12 mouse cellular contexts compared by ENCODE assay signal in genomic region chr4:87096186-87096585, GRCm38 (mm10).
DNase-seq lines count a peak whose midpoint lies in the region; ATAC-seq lines count a peak whose summit lies in the region.
"Had no signal": no experiment of that assay in that cellular context is flagged by ENCODE, and none has a peak within 500 bp of the region (broad histone marks: within the 10 kb centered on the region; RNA-seq: fewer than 3 reads in every experiment).

No protein-coding gene starts in this region.

- intact Hi-C loops in heart, postnatal 14 days (cut with DNase I), result no loop called here
- intact Hi-C loops in left cerebral cortex, postnatal 4 days (cut with DNase I), result no loop called here

- no peak overlapping the region for H3K9ac ChIP-seq in kidney, embryonic 16.5 days (replicated peaks; ENCODE audit: low read length)
- H3K9ac ChIP-seq: liver, embryonic 13.5 days had no signal

- H3K36me3 ChIP-seq in kidney, embryonic 16.5 days (ENCODE audit: insufficient read depth, low read length), result no peaks in the 10 kb centered on the region
- H3K36me3 ChIP-seq: liver, embryonic 13.5 days had no signal

- H3K4me1 ChIP-seq in kidney, embryonic 16.5 days (ENCODE audit: insufficient read depth, low read length), result no peaks in the 10 kb centered on the region
- H3K4me1 ChIP-seq: liver, embryonic 13.5 days had no signal

- 89% methylated on average over 5 of the region's 5 CpGs for WGBS in kidney, embryonic 16.5 days

- no peak overlapping the region for H3K4me3 ChIP-seq in kidney, embryonic 16.5 days (ENCODE audit: low read length)
- H3K4me3 ChIP-seq: liver, embryonic 13.5 days had no signal

- no peak for DNase-seq in cerebellum, adult 8-10 months
- DNase-seq in right cerebral cortex, postnatal 10 days (ENCODE audit: low spot score in 2 of 2), result peak; percentile 63 to 75
- no peak for DNase-seq in right cerebral cortex, postnatal 4 days
- DNase-seq in heart, postnatal 14 days, result peak; percentile 46 to 54
- peak; percentile 91 for DNase-seq in left cerebral cortex, postnatal 4 days
- DNase-seq in yolk sac, embryonic 10.5 days (ENCODE audit: low spot score), result no peak
- DNase-seq: embryo, embryonic 11 days; liver, embryonic 13.5 days; midbrain, embryonic 14.5 days; retina, postnatal 1 day had no signal

- H3K27me3 ChIP-seq in kidney, embryonic 16.5 days (ENCODE audit: insufficient read depth, low read length), result no peaks in the 10 kb centered on the region
- H3K27me3 ChIP-seq: liver, embryonic 13.5 days had no signal

- H3K27ac ChIP-seq in kidney, embryonic 16.5 days (ENCODE audit: low read length), result no peak overlapping the region
- H3K27ac ChIP-seq: liver, embryonic 13.5 days had no signal

- no peak overlapping the region for H3K4me2 ChIP-seq in kidney, embryonic 16.5 days (replicated peaks; ENCODE audit: low read depth, low read length)
- H3K4me2 ChIP-seq: liver, embryonic 13.5 days had no signal

- H3K9me3 ChIP-seq in kidney, embryonic 16.5 days (ENCODE audit: low read length), result no peaks in the 10 kb centered on the region
- H3K9me3 ChIP-seq: liver, embryonic 13.5 days had no signal

- 0 out of 2 replicates have a peak, but pooled peaks have one; percentile 45 for ATAC-seq in cerebellum, adult (ENCODE audit: insufficient number of reproducible peaks, low FRiP score, low TSS enrichment)
- ATAC-seq in kidney, embryonic 16.5 days (ENCODE audit: low FRiP score, low TSS enrichment), result no peak

Comparison
In these comparisons a context has a peak if more than half of its experiments do, and no peak if none do; other contexts are left out.
1. DNase-seq: peak in right cerebral cortex, postnatal 10 days (2 of 2), heart, postnatal 14 days (2 of 2) and left cerebral cortex, postnatal 4 days (single experiment); none in cerebellum, adult 8-10 months (single experiment), right cerebral cortex, postnatal 4 days (single experiment) and yolk sac, embryonic 10.5 days (single experiment).